Mouse (Mus musculus) liver, postnatal 0 days (tissue): ENCODE results near the gene Fibp.

Experiments used
- CTCF ChIP-seq: sonication (generic); IDR thresholded peaks from 2 replicates; pipeline ENCODE4 v1.5.1; 2016; ENCODE audit warnings: antibody characterized with exemption, low read depth
- EP300 ChIP-seq: IDR thresholded peaks from 2 replicates; pipeline ENCODE4 v1.6.1; 2016; ENCODE audit warnings: antibody characterized with exemption, low read depth, mild to moderate bottlenecking

- TF ChIP-seq CTCF (peak; percentile 87), EP300 (no peak)
Measured at GRCm38 (mm10) chr19:5463791-5464562, 3.6 kb downstream of the Fibp start.
